Mouse (Mus musculus) monocyte, adult 5-6 weeks (primary cell): ENCODE data around the gene Mlph. TPM values are rescaled to one million over a fixed set of nuclear protein-coding genes. Genes with fewer than 3 reads are reported as not detected.

Experiments used
- ATAC-seq: fragments of 153-309, 156-312 bp; replicated peaks from 2 replicates; pipeline ENCODE4 v1.8.0; 2017; ENCODE audit warnings: mild to moderate bottlenecking; ENCODE audit not compliant: low TSS enrichment, insufficient number of reproducible peaks, severe bottlenecking, poor library complexity, low FRiP score
- total RNA-seq: library from RNA; stranded (forward); fragments of 200-1000, 200-491, 200-594 nt; gene quantifications from 3 replicates; pipeline ENCODE4 v1.2.3, GENCODE M21; 2017

The Mlph gene
- total RNA-seq, 1 experiment from 2014 or later, result not detected

GRCm38 (mm10) chr1:90903971-90904458, 10.9 kb upstream of the Mlph start:
- ATAC-seq, result no peak

- ATAC-seq, result no peak
Measured at GRCm38 (mm10) chr1:90904729-90905404, 10.0 kb upstream of the Mlph start.

GRCm38 (mm10) chr1:90906357-90906756, 8.5 kb upstream of the Mlph start:
- ATAC-seq, result 0 out of 2 replicates have a peak, but pooled peaks have one; percentile 41

- no peak for ATAC-seq
Measured at GRCm38 (mm10) chr1:90909161-90909560, 5.7 kb upstream of the Mlph start.

GRCm38 (mm10) chr1:90909631-90910152, 5.2 kb upstream of the Mlph start:
- ATAC-seq, result no peak

- no peak for ATAC-seq
Measured at GRCm38 (mm10) chr1:90913231-90913630, 1.7 kb upstream of the Mlph start.

- no peak for ATAC-seq
Measured at GRCm38 (mm10) chr1:90917509-90917908, 2.6 kb downstream of the Mlph start.

GRCm38 (mm10) chr1:90921687-90922086, 6.8 kb downstream of the Mlph start:
- ATAC-seq, result no peak

- ATAC-seq, result no peak
Measured at GRCm38 (mm10) chr1:90926030-90926429, 11.1 kb downstream of the Mlph start.

GRCm38 (mm10) chr1:90927308-90927707, 12.4 kb downstream of the Mlph start:
- ATAC-seq, result no peak

GRCm38 (mm10) chr1:90927929-90928574, 13.2 kb downstream of the Mlph start:
- ATAC-seq, result no peak

- ATAC-seq, result no peak
Measured at GRCm38 (mm10) chr1:90928575-90928934, 13.7 kb downstream of the Mlph start.

- 0 out of 2 replicates have a peak, but pooled peaks have one; percentile 27 for ATAC-seq
Measured at GRCm38 (mm10) chr1:90933001-90933400, 18.1 kb downstream of the Mlph start.

GRCm38 (mm10) chr1:90936990-90937389, 22.1 kb downstream of the Mlph start:
- no peak for ATAC-seq

GRCm38 (mm10) chr1:90939980-90940379, 25.1 kb downstream of the Mlph start:
- no peak for ATAC-seq

- no peak for ATAC-seq
Measured at GRCm38 (mm10) chr1:90945171-90945570, 30.3 kb downstream of the Mlph start.

- ATAC-seq, result no peak
Measured at GRCm38 (mm10) chr1:90947252-90947651, 32.4 kb downstream of the Mlph start.

- no peak for ATAC-seq
Measured at GRCm38 (mm10) chr1:90949309-90949708, 34.4 kb downstream of the Mlph start.

GRCm38 (mm10) chr1:90951670-90952069, 36.8 kb downstream of the Mlph start:
- no peak for ATAC-seq

- no peak for ATAC-seq
Measured at GRCm38 (mm10) chr1:90952808-90953207, 37.9 kb downstream of the Mlph start, which contains the start of gene Prlh. Gene Prlh (plus strand): TSS chr1:90953108.
